Mouse (Mus musculus) heart, embryonic 12.5 days (tissue): ENCODE measurements around the gene Tmem274. TPM values are rescaled to one million over a fixed set of nuclear protein-coding genes. Genes with fewer than 3 reads are reported as not detected.

Experiments
- ATAC-seq: fragments of 200-750 bp; cut with Nextera tagmentation; 2 replicates; pipeline ENCODE4 v1.8.0; 2017; ENCODE audit warnings: moderate TSS enrichment, moderate library complexity; ENCODE audit not compliant: insufficient number of reproducible peaks, low FRiP score
- H3K27ac ChIP-seq: fragments of 300-500 bp; sonication (generic); 2 replicates; pipeline ENCODE4 v1.5.1; 2016; ENCODE audit warnings: mild to moderate bottlenecking, moderate library complexity; ENCODE audit not compliant: poor library complexity, severe bottlenecking
- H3K27me3 ChIP-seq: fragments of 300-500 bp; sonication (generic); replicated peaks from 2 replicates; pipeline ENCODE4 v1.6.1; 2016; ENCODE audit warnings: mild to moderate bottlenecking, moderate library complexity
- H3K36me3 ChIP-seq: fragments of 300-500 bp; sonication (generic); 2 replicates; pipeline ENCODE4 v1.6.1; 2016; ENCODE audit warnings: mild to moderate bottlenecking, moderate library complexity
- H3K4me1 ChIP-seq: fragments of 300-500 bp; sonication (generic); replicated peaks from 2 replicates; pipeline ENCODE4 v1.6.1; 2016; ENCODE audit warnings: mild to moderate bottlenecking
- H3K4me2 ChIP-seq: fragments of 300-500 bp; sonication (generic); 2 replicates; pipeline ENCODE4 v1.6.1; 2016; ENCODE audit warnings: mild to moderate bottlenecking, moderate library complexity
- H3K4me3 ChIP-seq: fragments of 300-500 bp; sonication (generic); 2 replicates; pipeline ENCODE4 v1.5.1; 2016; ENCODE audit warnings: mild to moderate bottlenecking
- H3K9ac ChIP-seq: fragments of 300-500 bp; sonication (generic); 2 replicates; pipeline ENCODE4 v1.6.1; 2016; ENCODE audit warnings: mild to moderate bottlenecking, moderate library complexity
- H3K9me3 ChIP-seq: fragments of 300-500 bp; sonication (generic); replicated peaks from 2 replicates; pipeline ENCODE4 v1.6.1; 2016; ENCODE audit warnings: mild to moderate bottlenecking, moderate library complexity
- WGBS: fragments of 180-500 bp; shearing (Covaris S2); methylation state at CpG from one replicate; pipeline ENCODE4 v1.1.7; 2016; 5-methylcytosine and 5-hydroxymethylcytosine counted together
- polyA plus RNA-seq: library from polyadenylated mRNA; unstranded; fragments of >200 nt; fragmentation: Nextera tagmentation; extraction: Ambion mirVana; gene quantifications from 2 replicates; pipeline ENCODE4 v1.2.1, GENCODE M21; 2016

Tmem274 gene
- polyA plus RNA-seq, 1 experiment from 2014 or later = 0.29 TPM

DNA sequence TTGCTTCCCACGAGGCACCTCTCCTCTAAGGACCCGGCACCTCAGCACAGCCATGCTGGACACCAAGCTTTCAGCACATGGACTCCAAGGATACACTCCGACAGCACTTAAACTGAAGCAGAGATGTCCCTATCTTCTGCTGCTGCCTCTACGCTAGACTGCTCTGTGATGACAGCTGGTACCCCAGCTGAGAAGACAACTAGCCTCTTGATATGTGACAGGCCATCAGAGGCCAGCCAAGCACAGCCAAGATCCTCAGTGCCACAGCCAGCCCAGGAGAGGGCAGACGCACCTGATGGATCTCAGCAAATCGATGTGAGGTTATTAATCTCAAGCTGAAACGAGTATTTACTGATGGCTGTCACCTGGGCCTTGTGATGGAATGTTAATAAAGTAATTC, 2.1 kb upstream of the Tmem274 start:
- no peak overlapping the region for H3K4me3 ChIP-seq
- peaks cover 10% of the 10 kb centered on the region for H3K4me1 ChIP-seq
- H3K27me3 ChIP-seq = no peaks in the 10 kb centered on the region
- peaks cover 35% of the 10 kb centered on the region for H3K36me3 ChIP-seq
- no peak for ATAC-seq
- no peak overlapping the region for H3K4me2 ChIP-seq
- H3K27ac ChIP-seq = no peak overlapping the region
- 65% methylated on average over 7 of the region's 7 CpGs for WGBS
- H3K9me3 ChIP-seq = no peaks in the 10 kb centered on the region
- H3K9ac ChIP-seq = no peak overlapping the region

DNA sequence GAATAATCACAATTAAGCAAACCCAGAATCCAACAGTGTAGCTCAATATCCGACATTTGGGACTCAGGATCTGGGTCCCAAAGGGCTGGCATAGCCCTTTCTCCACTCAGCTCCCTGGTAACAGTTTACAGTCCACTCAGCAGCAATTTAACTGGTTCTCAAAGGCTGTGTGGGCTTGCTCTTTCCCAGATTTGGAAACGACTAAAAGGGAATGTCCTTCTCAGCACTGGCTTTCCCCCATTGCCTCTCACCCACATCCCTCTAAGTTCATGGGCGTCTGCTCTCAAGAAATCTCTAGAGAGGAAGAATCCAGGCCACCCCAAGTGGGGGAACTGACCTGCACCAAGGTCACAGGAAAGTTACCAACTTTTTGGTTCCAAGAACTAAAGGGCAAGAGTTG, 7.4 kb downstream of the Tmem274 start:
- peak overlapping the region; percentile 89 for H3K9ac ChIP-seq
- peaks cover 30% of the 10 kb centered on the region for H3K36me3 ChIP-seq
- H3K4me2 ChIP-seq = peak overlapping the region; percentile 75
- no peaks in the 10 kb centered on the region for H3K9me3 ChIP-seq
- no peaks in the 10 kb centered on the region for H3K27me3 ChIP-seq
- peak overlapping the region; percentile 81 for H3K4me3 ChIP-seq
- peak overlapping the region; percentile 62 for H3K27ac ChIP-seq
- peaks cover 15% of the 10 kb centered on the region for H3K4me1 ChIP-seq
- 52% methylated on average over 3 of the region's 3 CpGs for WGBS
- no peak for ATAC-seq

DNA sequence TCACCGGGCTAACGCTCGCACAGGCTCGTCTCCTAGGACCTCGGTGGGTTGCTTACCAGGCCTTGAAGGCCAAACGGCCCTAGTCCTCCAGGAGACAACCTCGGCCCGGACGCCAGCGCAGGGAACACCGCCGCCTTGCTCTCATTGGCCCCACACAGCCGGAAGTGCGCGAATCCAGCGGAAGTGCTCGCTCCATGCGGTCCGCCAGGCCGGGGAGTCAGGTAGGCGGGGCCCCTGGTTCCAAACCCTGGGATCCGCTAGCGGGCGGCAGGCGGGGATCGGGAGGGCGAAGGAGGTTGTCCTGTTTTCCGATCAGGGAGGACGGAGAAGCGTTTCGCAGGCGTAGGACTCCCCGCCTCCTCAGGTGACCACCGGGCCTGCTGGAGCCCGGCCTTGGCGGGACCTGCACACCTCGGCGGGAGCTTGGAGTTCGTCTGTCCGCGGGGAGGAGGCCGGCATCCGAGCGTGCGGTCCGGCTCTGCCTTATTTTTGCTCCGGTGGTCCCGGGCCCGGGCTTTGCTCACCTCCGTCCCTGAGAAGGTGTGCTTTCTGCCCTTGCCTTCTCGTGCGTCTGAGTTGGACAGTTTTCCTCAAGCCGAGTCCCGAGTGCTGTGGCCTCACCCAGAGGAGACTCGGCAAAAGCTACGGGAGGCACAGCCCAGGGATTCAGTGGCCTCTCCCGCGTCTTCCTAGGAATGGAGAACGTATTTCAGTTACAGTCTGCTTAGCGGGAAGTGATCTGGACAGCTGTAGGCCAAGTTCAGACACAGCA, 8.1 kb downstream of the Tmem274 start, which contains the start of the genes Nmnat1 and Lzic:
Gene Nmnat1 (minus strand): TSS at position 150 of the 772 bp plus-strand sequence.
Gene Lzic (plus strand): TSS at position 177 of the 772 bp plus-strand sequence.
- peak; percentile 95 for ATAC-seq
- Histone ChIP-seq H3K27ac (peak within 1 kb of the TSS; percentile 62), H3K9me3 (no peaks in the 10 kb centered on the region), H3K4me1 (peaks cover 15% of the 10 kb centered on the region), H3K4me3 (peak within 1 kb of the TSS; percentile 81), H3K4me2 (peak within 1 kb of the TSS; percentile 75), H3K36me3 (peaks cover 35% of the 10 kb centered on the region), H3K9ac (peak within 1 kb of the TSS; percentile 89), H3K27me3 (no peaks in the 10 kb centered on the region)
- under 1% methylated on average over 60 of the region's 60 CpGs for WGBS

DNA sequence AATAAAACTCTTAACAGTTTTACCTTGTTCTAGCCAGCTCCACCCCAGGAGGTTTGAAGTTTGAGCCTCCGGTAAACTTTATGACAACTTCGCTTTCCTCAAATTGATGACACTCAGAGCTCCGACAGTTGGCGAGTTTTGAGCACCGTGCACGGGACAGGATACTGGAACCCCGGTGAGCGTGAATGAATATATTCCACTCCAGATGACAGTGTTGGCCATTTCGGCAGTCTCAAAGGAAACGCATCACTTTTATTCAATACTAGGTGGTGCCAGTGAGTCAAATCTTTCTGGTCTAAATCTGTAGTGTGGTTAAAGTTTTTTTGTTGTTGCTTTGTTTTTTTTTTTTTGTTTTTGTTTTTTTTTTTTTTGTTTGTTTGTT, 8.6 kb downstream of the Tmem274 start:
- no peaks in the 10 kb centered on the region for H3K27me3 ChIP-seq
- H3K36me3 ChIP-seq = peaks cover 39% of the 10 kb centered on the region
- H3K9ac ChIP-seq = peak overlapping the region; percentile 89
- peaks cover 15% of the 10 kb centered on the region for H3K4me1 ChIP-seq
- no peak for ATAC-seq
- H3K4me3 ChIP-seq = peak overlapping the region; percentile 81
- peak overlapping the region; percentile 75 for H3K4me2 ChIP-seq
- 0% methylated on average over 10 of the region's 10 CpGs for WGBS
- H3K9me3 ChIP-seq = no peaks in the 10 kb centered on the region
- H3K27ac ChIP-seq = peak overlapping the region; percentile 62

DNA sequence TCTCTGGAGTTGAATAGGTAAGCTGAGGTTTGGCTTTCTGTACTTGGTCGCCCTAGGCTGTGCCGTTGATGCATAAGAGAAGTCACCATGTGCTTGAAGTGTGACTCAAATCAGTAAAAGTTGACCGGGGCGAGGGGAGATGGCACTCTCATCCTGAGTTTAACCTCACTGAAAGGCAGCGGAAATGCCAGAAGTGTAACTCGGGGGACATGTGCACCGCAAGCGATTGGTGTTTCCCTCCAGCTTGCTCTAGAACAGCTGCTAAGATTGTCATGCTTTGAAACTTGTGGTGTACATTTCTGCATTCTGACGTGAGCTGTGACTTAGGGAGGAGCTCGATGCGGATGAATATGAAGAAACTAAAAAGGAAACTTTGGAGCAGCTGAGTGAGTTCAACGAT, 10.6 kb downstream of the Tmem274 start:
- H3K4me3 ChIP-seq = no peak overlapping the region
- H3K4me1 ChIP-seq = peaks cover 15% of the 10 kb centered on the region
- no peak for ATAC-seq
- H3K27ac ChIP-seq = no peak overlapping the region
- no peaks in the 10 kb centered on the region for H3K9me3 ChIP-seq
- 96% methylated on average over 12 of the region's 12 CpGs for WGBS
- peaks cover 51% of the 10 kb centered on the region for H3K36me3 ChIP-seq
- H3K9ac ChIP-seq = no peak overlapping the region
- no peaks in the 10 kb centered on the region for H3K27me3 ChIP-seq
- H3K4me2 ChIP-seq = no peak overlapping the region

DNA sequence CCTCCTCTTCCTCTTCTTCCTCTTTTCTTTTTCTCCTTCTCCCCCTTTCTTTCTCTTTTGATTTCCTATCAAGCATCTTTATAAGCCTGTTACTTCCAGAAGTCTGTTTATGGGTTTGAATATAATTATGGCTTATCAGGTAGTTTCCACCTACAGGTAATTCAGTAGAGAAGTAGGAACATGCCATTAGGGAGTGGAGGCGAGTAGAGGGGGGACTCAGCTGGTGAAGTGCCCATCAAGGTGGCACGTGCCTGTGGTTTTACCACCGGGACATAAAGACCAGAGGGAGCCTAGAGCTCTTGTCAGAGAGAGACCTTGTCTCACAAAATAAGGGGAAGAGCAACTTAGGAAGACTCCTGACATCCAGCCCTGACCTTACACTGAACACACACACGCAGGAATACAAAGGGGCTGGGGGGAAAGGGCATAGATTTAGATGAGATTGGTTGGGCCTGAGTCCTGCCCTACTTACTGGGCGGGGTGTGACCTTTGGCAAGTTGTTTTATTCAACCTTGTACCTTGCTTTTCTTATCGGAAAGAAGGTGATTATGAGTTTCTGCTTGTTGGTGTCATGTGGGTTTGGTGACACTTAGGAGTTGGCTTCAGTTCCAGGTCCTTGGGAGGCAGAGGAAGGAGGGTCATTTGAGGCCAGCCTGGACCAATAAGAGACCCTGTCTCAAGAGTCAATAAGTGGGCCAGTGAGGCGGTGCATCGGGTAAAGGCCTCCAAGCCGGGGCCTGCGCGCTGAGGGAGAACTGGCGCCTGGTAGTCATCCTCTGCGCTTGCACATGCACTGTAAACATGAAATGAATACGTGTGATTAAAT, 12.4 kb downstream of the Tmem274 start:
- WGBS = 92% methylated on average over 14 of the region's 14 CpGs

DNA sequence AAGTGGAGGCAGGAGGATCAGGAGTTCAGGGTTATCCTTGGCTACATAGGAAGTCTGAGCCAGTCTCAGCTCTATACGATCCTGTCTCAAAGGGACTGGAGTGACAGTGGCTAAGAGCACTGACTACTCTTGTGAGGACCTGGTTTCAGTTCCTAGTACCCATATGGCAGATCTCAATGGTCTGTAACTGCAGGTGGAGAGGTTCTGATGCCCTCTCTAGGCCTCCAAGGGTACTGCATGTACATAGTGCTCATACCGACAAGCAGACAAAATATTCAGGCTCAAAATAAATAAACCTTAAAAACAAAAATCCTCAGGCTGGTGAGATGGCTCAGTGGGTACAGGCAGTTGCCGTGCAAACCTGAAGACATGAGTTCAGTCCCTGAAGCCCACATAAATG, 14.0 kb downstream of the Tmem274 start:
- H3K4me2 ChIP-seq = no peak overlapping the region
- no peak overlapping the region for H3K4me3 ChIP-seq
- peaks cover 82% of the 10 kb centered on the region for H3K36me3 ChIP-seq
- no peaks in the 10 kb centered on the region for H3K27me3 ChIP-seq
- H3K9me3 ChIP-seq = no peaks in the 10 kb centered on the region
- peaks cover 7% of the 10 kb centered on the region for H3K4me1 ChIP-seq
- 93% methylated on average over 3 of the region's 3 CpGs for WGBS
- H3K27ac ChIP-seq = no peak overlapping the region
- no peak overlapping the region for H3K9ac ChIP-seq
- ATAC-seq = no peak

More for the DNA sequence above, 12.4 kb downstream of the Tmem274 start:
- H3K4me1 ChIP-seq = peaks cover 8% of the 10 kb centered on the region
- no peaks in the 10 kb centered on the region for H3K9me3 ChIP-seq
- H3K27me3 ChIP-seq = no peaks in the 10 kb centered on the region
- H3K36me3 ChIP-seq = peaks cover 68% of the 10 kb centered on the region
- H3K4me3 ChIP-seq = no peak overlapping the region
- no peak overlapping the region for H3K4me2 ChIP-seq
- H3K9ac ChIP-seq = no peak overlapping the region
- no peak overlapping the region for H3K27ac ChIP-seq
- no peak for ATAC-seq

DNA sequence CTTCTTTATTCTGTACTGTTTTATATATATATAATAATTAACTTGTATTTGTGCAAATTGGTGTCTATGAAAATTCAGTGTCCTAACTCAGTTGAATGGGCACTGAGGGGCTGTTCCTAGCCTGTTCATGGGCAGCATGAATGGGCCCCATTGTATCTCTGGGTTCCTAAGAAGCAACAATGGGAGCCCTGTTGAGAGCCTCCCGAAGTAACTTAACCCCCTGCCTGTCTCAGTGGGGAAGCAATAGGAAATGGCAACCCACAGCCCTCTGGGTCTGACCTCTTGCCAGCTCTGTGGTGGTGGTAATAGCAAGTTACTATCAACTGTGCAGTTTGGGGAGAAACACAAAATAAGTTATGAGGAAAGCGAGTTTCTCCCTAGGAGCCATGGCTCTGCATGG, 19.4 kb downstream of the Tmem274 start:
- H3K36me3 ChIP-seq = peaks cover 77% of the 10 kb centered on the region
- no peak for ATAC-seq
- WGBS = 71% methylated on average over 2 of the region's 2 CpGs

DNA sequence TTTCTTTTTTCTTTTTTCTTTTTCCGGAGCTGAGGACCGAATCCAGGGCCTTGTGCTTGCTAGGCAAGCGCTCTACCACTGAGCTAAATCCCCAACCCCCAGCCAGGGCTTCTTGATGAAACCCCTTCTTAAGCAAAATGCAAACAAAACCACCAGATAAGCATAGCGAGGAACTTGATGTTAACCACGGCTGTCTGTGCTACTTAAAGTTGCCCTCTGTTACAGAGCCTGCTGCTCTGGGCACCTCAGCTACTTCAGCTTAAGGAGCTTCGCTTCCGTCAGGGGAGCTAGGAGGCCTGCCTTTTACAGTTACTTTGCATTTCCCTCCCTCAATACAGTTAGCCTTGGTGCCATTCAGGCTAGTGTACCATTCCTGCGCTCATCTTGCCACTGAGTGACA, 21.7 kb downstream of the Tmem274 start:
- Histone ChIP-seq H3K4me2 (no peak overlapping the region), H3K27me3 (no peaks in the 10 kb centered on the region), H3K27ac (no peak overlapping the region), H3K9me3 (no peaks in the 10 kb centered on the region), H3K36me3 (peaks cover 78% of the 10 kb centered on the region), H3K9ac (no peak overlapping the region), H3K4me1 (no peaks in the 10 kb centered on the region), H3K4me3 (no peak overlapping the region)
- 78% methylated on average over 8 of the region's 8 CpGs for WGBS
- no peak for ATAC-seq

More for the DNA sequence above, 19.4 kb downstream of the Tmem274 start:
- Histone ChIP-seq H3K4me3 (no peak overlapping the region), H3K27ac (no peak overlapping the region), H3K4me2 (no peak overlapping the region), H3K9me3 (no peaks in the 10 kb centered on the region), H3K9ac (no peak overlapping the region), H3K27me3 (no peaks in the 10 kb centered on the region), H3K4me1 (no peaks in the 10 kb centered on the region)

DNA sequence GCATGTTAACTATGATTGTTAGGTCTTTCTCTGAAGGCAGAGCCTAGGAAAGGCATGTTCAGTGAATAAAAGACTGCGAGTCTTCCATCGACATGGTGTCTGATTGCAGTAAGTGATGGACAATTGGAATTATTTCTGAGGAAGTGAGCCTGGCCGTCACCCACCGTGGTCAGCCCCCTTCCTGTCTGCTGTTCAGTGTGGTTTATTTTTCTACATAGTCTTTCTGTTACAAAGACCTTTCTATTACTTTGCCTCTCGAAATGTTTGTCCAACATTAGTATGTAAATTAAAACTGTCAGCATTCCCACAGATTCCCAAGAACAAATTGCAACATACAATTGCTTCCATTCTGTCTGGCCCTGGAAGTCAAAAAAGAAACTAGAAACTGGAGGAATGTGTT, 22.6 kb downstream of the Tmem274 start:
- H3K27ac ChIP-seq = no peak overlapping the region
- no peak overlapping the region for H3K4me3 ChIP-seq
- no peak overlapping the region for H3K9ac ChIP-seq
- no peak overlapping the region for H3K4me2 ChIP-seq
- H3K36me3 ChIP-seq = peaks cover 69% of the 10 kb centered on the region
- 74% methylated on average over 5 of the region's 5 CpGs for WGBS
- no peaks in the 10 kb centered on the region for H3K9me3 ChIP-seq
- no peak for ATAC-seq
- no peaks in the 10 kb centered on the region for H3K4me1 ChIP-seq
- H3K27me3 ChIP-seq = no peaks in the 10 kb centered on the region

DNA sequence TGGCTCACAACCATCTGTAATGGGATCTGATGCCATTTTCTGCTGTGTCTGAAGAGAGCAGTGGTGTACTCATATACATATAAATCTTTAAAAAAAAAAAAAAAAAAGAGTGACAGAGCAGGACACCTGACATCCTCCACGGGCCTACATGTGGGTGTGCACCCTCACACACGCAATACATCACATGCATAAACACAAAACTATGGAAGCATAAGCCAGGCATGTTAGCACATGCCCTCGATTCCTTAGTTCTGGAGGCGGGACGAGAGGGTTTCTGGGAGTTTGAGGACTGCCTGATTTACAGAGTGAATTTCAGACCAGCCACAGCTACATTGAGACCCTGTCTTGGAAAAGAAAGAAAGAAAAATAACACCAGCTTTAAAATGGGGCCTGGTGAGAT, 27.2 kb downstream of the Tmem274 start:
- WGBS = 82% methylated on average over 5 of the region's 5 CpGs
- Histone ChIP-seq H3K4me3 (no peak overlapping the region), H3K9ac (no peak overlapping the region), H3K27ac (no peak overlapping the region), H3K4me2 (no peak overlapping the region), H3K36me3 (peaks cover 32% of the 10 kb centered on the region), H3K4me1 (no peaks in the 10 kb centered on the region), H3K9me3 (no peaks in the 10 kb centered on the region), H3K27me3 (no peaks in the 10 kb centered on the region)
- ATAC-seq = no peak
